Mouse (Mus musculus) mouse embryonic stem cell (cell line): ENCODE results near the gene Ttc9c.

Source experiments
- in situ Hi-C, 2 experiments: fragments of 300-500 bp; cut with MboI; formaldehyde crosslinking; loops; 1 replicate in 1 of 2; 3 replicates in 1 of 2; pipeline ENCODE4 v1.14.3; 2019 to 2020; ENCODE audit warnings: low sequenced_read_pairs in 2 of 2, low pct_unique_long_range_greater_than_20kb in 1 of 2, mixed read lengths in 1 of 2; ENCODE audit not compliant: unreplicated experiment in 1 of 2

Ttc9c gene

GRCm38 (mm10) chr19:8790171-8790570 is 29.0 kb downstream of the Ttc9c start:
- in situ Hi-C loops: no loop called here

- in situ Hi-C loops: no loop called here
Measured at GRCm38 (mm10) chr19:8789171-8789570, 30.0 kb downstream of the Ttc9c start.

GRCm38 (mm10) chr19:8788521-8788920 is 30.6 kb downstream of the Ttc9c start:
- in situ Hi-C loops: no loop called here

- in situ Hi-C loops: no loop called here
Measured at GRCm38 (mm10) chr19:8786008-8786781, 32.9 kb downstream of the Ttc9c start, which contains the start of gene Taf6l. Gene Taf6l (minus strand): TSS chr19:8786417.

GRCm38 (mm10) chr19:8774951-8775421 is 44.1 kb downstream of the Ttc9c start:
- in situ Hi-C loops: no loop called here

GRCm38 (mm10) chr19:8774086-8774835 is 44.9 kb downstream of the Ttc9c start, which contains the start of gene Tmem179b:
Gene Tmem179b (minus strand): TSS chr19:8774467.
- in situ Hi-C loops: no loop called here

GRCm38 (mm10) chr19:8773409-8773808 is 45.7 kb downstream of the Ttc9c start:
- in situ Hi-C loops: no loop called here

- in situ Hi-C loops: no loop called here
Measured at GRCm38 (mm10) chr19:8772996-8773395, 46.1 kb downstream of the Ttc9c start.

- in situ Hi-C loops: no loop called here
Measured at GRCm38 (mm10) chr19:8770567-8771270, 48.4 kb downstream of the Ttc9c start, which contains the start of gene Tmem223. Gene Tmem223 (plus strand): TSS chr19:8770996.

- in situ Hi-C loops: no loop called here
Measured at GRCm38 (mm10) chr19:8765562-8765961, 53.6 kb downstream of the Ttc9c start.

GRCm38 (mm10) chr19:8763276-8763675 is 55.9 kb downstream of the Ttc9c start:
- in situ Hi-C loops: no loop called here

GRCm38 (mm10) chr19:8760757-8761156 is 58.4 kb downstream of the Ttc9c start:
- in situ Hi-C loops: no loop called here
